Mouse (Mus musculus) E14TG2a.4 (cell line): ENCODE results near the gene Dlx3.

Source experiments
- CTCF ChIP-seq: conservative IDR thresholded peaks from 2 replicates; pipeline ENCODE4 v1.5.1; 2014; ENCODE audit warnings: low read length
- NANOG ChIP-seq: IDR thresholded peaks from 2 replicates; pipeline ENCODE4 v1.6.1; 2014; ENCODE audit warnings: borderline replicate concordance, low read length, mixed read lengths
- POU5F1 ChIP-seq: IDR thresholded peaks from 2 replicates; pipeline ENCODE4 v1.6.1; 2014; ENCODE audit warnings: low read length, borderline replicate concordance

DNA sequence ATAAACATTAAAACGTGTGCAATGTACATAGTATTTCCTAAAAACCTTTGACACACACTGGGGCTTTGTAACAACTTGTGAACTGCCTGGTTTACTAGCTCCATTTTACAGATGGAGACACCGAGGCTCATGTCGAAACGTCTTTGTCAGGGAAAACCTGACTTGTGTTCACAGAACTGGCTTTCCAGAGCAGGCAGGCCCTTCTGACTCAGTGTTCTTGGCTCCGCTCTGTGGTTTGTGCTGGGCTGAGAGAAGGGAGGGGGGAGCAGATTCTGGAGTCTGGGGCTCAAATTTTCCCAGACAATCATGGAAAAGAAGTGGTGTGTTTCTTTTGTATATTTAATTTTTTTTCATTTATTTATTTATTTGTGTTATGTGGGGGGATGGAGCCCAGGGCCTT is 33.8 kb downstream of the Dlx3 start:
- TF ChIP-seq CTCF = no peak
- no peak for TF ChIP-seq NANOG
- no peak for TF ChIP-seq POU5F1
